12 mouse cellular contexts compared by ENCODE assay signal in the genomic region with DNA sequence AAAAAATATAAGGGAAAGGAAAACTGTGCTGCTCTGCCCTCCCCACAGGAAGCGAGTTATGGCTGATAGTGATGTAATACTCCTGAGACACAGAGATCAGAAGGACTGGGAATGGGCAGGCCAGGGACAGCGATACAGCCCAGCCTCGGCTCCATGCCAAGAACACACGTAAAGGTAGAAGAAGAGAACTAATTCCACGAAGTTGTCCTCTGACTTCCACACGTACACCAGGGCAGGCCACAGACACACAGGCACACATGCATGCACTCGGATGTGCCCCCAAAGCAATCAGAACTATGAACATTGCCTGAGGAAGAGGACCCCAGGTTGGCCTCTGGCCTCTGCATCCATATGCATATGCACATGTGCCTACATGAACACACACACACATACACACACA. TPM values are rescaled to one million over a fixed set of nuclear protein-coding genes. Genes with fewer than 3 reads are reported as not detected.
DNase-seq lines count a peak whose midpoint lies in the region; ATAC-seq and TF ChIP-seq lines count a peak whose summit lies in the region.
"Had no signal": no experiment of that assay in that cellular context is flagged by ENCODE, and none has a peak within 500 bp of the region (broad histone marks: within the 10 kb centered on the region; RNA-seq: fewer than 3 reads in every experiment).

No protein-coding gene starts in this region.

- no peaks in the 10 kb centered on the region for H3K27me3 ChIP-seq in cerebellum, adult 2 months (ENCODE audit: control insufficient read depth, insufficient read depth, low read length)
- H3K27me3 ChIP-seq: embryonic facial prominence, embryonic 13.5 days; midbrain, embryonic 12.5 days; neural tube, embryonic 13.5 days had no signal

- peak; percentile 57 for DNase-seq in cerebellum, adult 11-12 months
- peak; percentile 51 for DNase-seq in kidney, postnatal 10 days
- no peak for DNase-seq in kidney, adult 18-20 months
- DNase-seq in cerebellum, adult 2 months, result peak; percentile 45 to 51
- DNase-seq in heart, postnatal 4 days, result peak; percentile 55
- DNase-seq in thymus, postnatal 25 days, result no peak
- DNase-seq: thymus, adult 18-20 months had no signal

- no peak for ATAC-seq in cerebellum, adult (ENCODE audit: insufficient number of reproducible peaks, low FRiP score, low TSS enrichment)
- no peak for ATAC-seq in megakaryocyte progenitor cell, adult 5-6 weeks (replicated peaks; ENCODE audit: poor library complexity)

- H3K4me3 ChIP-seq in cerebellum, adult 2 months (replicated peaks; ENCODE audit: insufficient read depth, low read depth, low read length), result no peak overlapping the region
- H3K4me3 ChIP-seq: embryonic facial prominence, embryonic 13.5 days; midbrain, embryonic 12.5 days; neural tube, embryonic 13.5 days had no signal

- H3K27ac ChIP-seq in cerebellum, adult 2 months (ENCODE audit: insufficient read depth, low read length), result peak overlapping the region; percentile 89
- H3K27ac ChIP-seq: embryonic facial prominence, embryonic 13.5 days; midbrain, embryonic 12.5 days; neural tube, embryonic 13.5 days had no signal

- WGBS in cerebellum, adult 2 months, result 25% methylated on average over 7 of the region's 7 CpGs

- no peak for TF ChIP-seq CTCF in cerebellum, adult 2 months (IDR thresholded peaks at IDR 0.05; ENCODE audit: borderline replicate concordance, insufficient read depth, low read depth, low read length)

- H3K4me1 ChIP-seq in cerebellum, adult 2 months (ENCODE audit: control insufficient read depth, insufficient read depth, low read length), result peaks cover 82% of the 10 kb centered on the region

- TF ChIP-seq POLR2A in cerebellum, adult 2 months (IDR thresholded peaks at IDR 0.05; ENCODE audit: borderline replicate concordance, insufficient read depth, low read length), result no peak

RNA-seq across cellular contexts. Expression of a gene that starts 9.2 kb away (rescaled TPM):
- polyA plus RNA-seq in cerebellum, adult 2 months (2012; rRNA removed), result 37.3 and 37.8 TPM in 2 replicates
- total RNA-seq in heart, postnatal 4 days (2021), result 10 to 100 TPM; 29.6 to 38.3 TPM
- 16.0 and 21.5 TPM in 2 replicates for total RNA-seq in megakaryocyte progenitor cell, adult 5-6 weeks (2015)
- 12.2 and 15.9 TPM in 2 replicates for total RNA-seq in megakaryocyte progenitor cell, adult 5-6 weeks (2017)

RNA-seq across cellular contexts. Expression of a gene that starts 48.0 kb away (rescaled TPM):
- polyA plus RNA-seq in cerebellum, adult 2 months (2012; rRNA removed), result 44.7 and 46.3 TPM in 2 replicates
- total RNA-seq in heart, postnatal 4 days (2021), result 10 to 100 TPM; 17.3 to 19.7 TPM
- 27.3 and 38.6 TPM in 2 replicates for total RNA-seq in megakaryocyte progenitor cell, adult 5-6 weeks (2015)
- total RNA-seq in megakaryocyte progenitor cell, adult 5-6 weeks (2017), result 48.3 and 48.9 TPM in 2 replicates

RNA-seq across cellular contexts. Expression of a gene that starts 54.6 kb away (rescaled TPM):
- 28.8 and 28.9 TPM in 2 replicates for polyA plus RNA-seq in cerebellum, adult 2 months (2012; rRNA removed)
- total RNA-seq in heart, postnatal 4 days (2021), result 10 to 100 TPM; 24.5 to 24.7 TPM
- total RNA-seq in megakaryocyte progenitor cell, adult 5-6 weeks (2015), result 48.6 and 48.9 TPM in 2 replicates
- 38.6 and 45.9 TPM in 2 replicates for total RNA-seq in megakaryocyte progenitor cell, adult 5-6 weeks (2017)

Comparison
In these comparisons a context has a peak if more than half of its experiments do, and no peak if none do; other contexts are left out.
1. DNase-seq: peak in cerebellum, adult 11-12 months (single experiment), kidney, postnatal 10 days (single experiment), cerebellum, adult 2 months (2 of 2) and heart, postnatal 4 days (single experiment); none in kidney, adult 18-20 months (single experiment) and thymus, postnatal 25 days (single experiment).